Mouse (Mus musculus): ENCODE results near the gene Tmem14a.

DNA sequence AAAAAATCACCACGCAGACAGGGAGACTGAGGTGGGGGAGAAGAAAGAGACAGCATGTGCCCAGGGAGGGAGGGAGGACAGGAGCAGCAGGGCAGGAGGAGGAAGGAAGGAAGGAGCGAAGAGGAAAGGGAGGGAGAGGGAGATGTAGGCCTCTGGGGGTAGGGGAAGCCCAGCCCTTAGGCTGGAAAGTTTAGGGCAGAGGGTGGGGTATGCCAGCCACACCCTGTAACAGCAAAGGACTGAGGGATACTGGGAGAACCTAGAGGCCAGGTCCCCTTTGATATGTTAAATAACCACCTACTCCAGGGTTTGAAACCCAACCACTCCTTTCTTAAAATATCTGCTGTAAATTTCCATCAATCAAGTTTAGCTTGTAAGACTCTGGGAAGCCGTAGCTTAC is 38.0 kb downstream of the Tmem14a start:
- TF ChIP-seq POLR2A (IDR thresholded peaks at IDR 0.05; ENCODE audit: insufficient read length, low read depth) (no peak), MAX (IDR thresholded peaks at IDR 0.05; ENCODE audit: low read depth) (no peak), E2F4 (IDR thresholded peaks at IDR 0.05; ENCODE audit: insufficient read depth) (no peak), TCF3 (IDR thresholded peaks at IDR 0.05; ENCODE audit: insufficient read length, low read depth) (no peak), USF1 (IDR thresholded peaks at IDR 0.05; ENCODE audit: low read depth) (no peak), MYOG (IDR thresholded peaks at IDR 0.05; ENCODE audit: control insufficient read depth in 1 of 3, insufficient read depth in 1 of 3, insufficient read length in 2 of 3, low read depth in 2 of 3) (no peak), REST (IDR thresholded peaks at IDR 0.05; ENCODE audit: insufficient read depth, insufficient read length) (no peak), POLR2AphosphoS2 (IDR thresholded peaks at IDR 0.05; ENCODE audit: insufficient read length, low read depth) (no peak), CEBPB (IDR thresholded peaks at IDR 0.05; ENCODE audit: insufficient read depth, poor library complexity, severe bottlenecking) (no peak), TCF12 (IDR thresholded peaks at IDR 0.05; ENCODE audit: insufficient read depth, poor library complexity, severe bottlenecking) (no peak)
